Mouse (Mus musculus): ENCODE measurements around the gene Ipo7.
A peak's percentile ranks its signal among the peaks of the same experiment; 100 is the strongest.

- TF ChIP-seq POLR2A (IDR thresholded peaks at IDR 0.05; ENCODE audit: borderline replicate concordance, extremely low read depth, insufficient read depth, insufficient read length, poor library complexity, severe bottlenecking) (peak; percentile 60; the same call in 1 of the 2 replicates), CTCF (IDR thresholded peaks at IDR 0.05; ENCODE audit: borderline replicate concordance, extremely low read depth, insufficient read depth, insufficient read length) (no peak)
Measured at GRCm38 (mm10) chr7:110018117-110018630, at the start of gene Ipo7.
